Mouse (Mus musculus): ENCODE measurements around the gene Dysf.
"Not testable (repeated sequence)": the region's sequence is repeated elsewhere in the genome, so short reads cannot be mapped to it uniquely, and the experiment has no call there.

Dysf gene

DNA sequence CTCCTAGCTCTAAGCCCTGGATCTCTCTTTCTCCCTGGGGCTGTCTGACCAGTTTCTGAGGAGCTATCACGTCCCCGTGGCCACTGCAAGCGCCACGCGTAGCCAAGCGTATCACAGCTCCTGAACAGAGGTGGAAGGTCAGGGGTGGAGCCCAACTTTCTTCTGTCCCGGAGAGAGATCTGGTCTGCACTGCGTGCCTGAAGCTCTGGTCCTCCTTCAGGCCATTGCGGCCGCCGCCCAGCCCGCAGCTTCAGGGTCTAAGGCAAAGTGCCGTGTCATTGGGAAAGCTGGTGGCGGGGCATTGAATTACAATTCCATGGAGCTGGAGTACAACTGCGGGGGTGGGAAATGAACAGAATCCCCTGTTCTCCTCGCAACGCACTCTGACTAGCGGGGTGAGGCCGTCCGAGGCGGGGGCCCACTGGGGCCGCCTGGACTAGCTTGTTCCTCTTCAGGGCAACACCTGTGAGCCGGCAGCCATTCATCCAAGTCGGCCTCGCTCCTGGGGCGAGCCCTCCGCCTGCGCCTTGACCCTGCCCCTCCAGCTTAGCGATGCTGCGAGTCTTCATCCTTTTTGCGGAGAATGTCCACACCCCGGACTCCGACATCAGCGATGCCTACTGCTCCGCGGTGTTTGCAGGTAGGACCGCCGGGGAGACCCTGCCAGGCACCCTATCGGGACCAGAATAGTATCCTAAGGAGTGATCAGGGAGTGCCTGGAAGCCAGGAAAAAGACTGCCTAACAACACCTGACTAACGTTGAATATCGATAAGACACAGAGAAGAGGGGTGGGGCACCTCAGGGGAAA is at the start of gene Dysf:
Dysf (plus strand) TSS at position 228 of the 809 bp plus-strand sequence.
- DNase-seq (ENCODE audit: low read depth, low spot score), result no peak

DNA sequence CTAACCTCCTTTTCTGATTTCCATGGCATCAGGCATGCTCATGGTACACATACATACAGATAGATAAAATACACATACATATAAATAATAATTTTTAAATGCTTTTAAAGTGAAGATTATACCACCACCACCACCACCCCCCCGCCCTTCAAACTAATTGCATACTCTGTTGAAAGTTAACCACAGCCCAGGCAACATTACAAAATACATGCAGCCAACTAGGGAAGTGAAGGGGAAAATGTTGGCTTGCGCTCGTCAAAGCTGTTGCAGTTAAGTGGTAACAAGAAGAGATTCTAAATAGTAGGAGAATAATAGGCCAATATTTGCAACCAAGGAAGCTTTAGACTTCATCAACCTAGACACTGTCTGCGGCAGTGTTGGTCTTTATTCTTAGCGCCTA is 20.7 kb upstream of the Dysf start:
- DNase-seq (ENCODE audit: low read depth, low spot score), result no peak

- no peak for DNase-seq (ENCODE audit: low read depth, low spot score)
Observed at GRCm38 (mm10) chr6:84002716-84003115, 5.7 kb upstream of the Dysf start.

DNA sequence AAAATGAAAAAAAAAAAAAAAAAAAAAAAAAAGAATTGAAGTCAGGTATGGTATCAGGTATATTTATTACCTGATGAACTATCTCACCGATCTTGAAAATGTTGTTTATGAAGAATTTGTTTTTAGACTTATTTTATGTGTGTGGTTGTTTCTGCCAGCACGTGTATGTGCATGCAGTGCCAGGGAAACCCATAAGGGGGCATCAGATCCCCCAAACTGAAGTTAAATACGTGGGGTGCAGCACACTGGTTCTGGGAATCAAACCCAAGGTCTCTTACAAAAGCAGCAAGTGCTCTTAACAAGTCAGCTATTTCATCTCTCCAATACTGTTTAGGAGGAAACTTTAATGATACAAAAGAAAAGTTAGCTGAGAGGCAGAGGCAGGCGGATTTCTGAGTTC is 4.1 kb upstream of the Dysf start:
- no peak for DNase-seq (ENCODE audit: low read depth, low spot score)

- no peak for DNase-seq (ENCODE audit: low read depth, low spot score)
Observed at GRCm38 (mm10) chr6:84009172-84009872, 932 bp downstream of the Dysf start.

DNA sequence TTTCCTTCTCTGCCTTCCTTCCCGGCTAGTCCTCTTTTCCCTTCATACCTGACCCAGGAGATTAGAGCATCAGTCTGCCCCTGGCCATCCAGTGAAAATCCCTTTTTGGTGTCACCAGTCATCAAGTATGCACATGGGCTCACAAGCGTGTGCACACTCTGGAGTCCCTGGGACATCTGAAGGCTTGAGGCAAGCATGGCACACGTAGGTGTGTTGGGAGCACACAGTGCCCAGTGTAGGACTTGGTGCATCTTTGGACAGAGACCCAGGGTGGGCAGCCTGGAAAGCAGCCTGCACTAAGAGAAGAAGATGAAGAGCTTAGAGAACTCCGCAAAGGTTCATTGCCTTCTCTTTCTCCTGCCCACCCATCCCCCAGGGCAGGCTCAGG is 1.5 kb downstream of the Dysf start:
- no peak for DNase-seq (ENCODE audit: low read depth, low spot score)

DNA sequence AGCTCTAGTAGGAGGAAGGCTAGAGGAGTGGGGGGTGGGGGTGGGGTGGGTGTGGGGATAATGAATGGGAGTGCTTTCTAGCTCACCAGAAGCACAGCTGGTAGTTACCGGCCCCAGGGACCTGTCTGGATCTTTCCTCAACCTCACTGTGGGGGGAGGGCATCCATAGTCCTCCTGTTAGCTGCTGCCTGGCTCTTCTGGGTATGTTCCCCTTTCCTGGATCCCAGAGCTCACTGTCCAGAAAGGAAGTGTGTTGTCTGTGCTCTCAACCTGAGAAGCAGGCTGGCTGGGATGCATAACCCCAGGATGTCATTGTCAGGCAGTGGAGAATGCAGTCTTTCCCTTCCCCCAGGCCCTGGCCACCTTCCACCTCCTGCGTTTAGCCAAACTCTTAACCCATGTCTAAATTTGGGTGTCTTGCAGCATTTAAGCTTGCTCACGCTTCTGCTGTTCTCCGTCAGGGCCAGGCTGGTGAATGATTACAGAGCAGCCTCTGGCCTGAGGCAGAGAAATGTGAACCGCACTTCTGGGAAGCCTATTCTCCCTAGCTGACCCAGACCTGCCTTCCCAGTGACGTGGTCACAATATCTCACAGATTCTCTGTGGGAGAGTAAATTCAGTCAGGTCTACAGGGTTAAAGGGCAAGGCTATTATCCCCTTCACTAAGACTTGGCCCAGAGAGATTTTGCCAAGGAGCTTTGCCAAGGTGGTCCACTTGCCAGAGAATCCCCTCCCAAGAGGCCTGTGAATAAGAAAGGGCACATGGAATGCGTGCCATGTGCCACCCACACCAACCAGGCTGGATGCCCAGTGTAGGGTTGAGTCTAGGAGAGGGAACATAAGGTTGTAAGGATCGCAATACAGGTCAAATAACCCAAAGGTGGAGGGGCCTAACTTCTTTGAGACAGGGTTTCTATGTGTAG is 2.2 kb downstream of the Dysf start:
- DNase-seq (ENCODE audit: low read depth, low spot score), result no peak

DNA sequence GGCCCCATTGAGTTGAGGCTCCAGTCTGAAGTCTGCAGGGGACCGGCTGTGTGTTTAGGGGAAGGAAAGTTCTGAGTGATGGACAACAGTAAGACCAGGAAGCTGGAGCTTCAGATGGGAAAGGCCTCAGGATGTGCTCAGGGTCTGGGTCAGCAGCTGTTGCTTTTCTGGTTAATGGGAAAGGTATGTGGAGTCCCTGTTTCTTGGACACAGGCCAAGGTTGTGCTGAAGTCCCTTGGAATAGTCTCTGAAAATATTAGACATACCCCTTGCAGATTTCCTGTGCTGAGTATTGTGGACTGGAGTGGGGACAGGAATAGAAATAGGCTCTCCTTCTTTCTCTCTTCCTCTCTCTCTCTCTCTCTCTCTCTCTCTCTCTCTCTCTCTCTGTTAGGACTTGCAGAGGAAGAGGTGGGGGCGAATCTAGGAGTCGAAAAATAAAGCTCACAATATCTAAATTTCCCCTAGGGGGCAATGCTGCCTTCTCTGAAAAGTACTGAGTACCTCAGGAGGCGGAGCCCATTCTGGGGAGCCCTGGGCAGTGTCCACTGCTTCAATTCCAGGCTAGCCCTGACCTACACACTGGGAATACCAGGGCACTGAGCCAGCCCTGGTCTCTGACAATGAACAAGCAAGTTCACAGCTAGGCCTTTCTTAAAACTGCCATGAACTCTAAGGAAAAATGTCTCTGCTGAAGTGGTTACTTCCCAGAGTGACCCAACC is 6.7 kb downstream of the Dysf start:
- not testable (repeated sequence) for DNase-seq (ENCODE audit: low read depth, low spot score)

GRCm38 (mm10) chr6:84016851-84017250 is 8.5 kb downstream of the Dysf start:
- no peak for DNase-seq (ENCODE audit: low read depth, low spot score)

GRCm38 (mm10) chr6:84017392-84017791 is 9.0 kb downstream of the Dysf start:
- DNase-seq (ENCODE audit: low read depth, low spot score), result no peak

DNA sequence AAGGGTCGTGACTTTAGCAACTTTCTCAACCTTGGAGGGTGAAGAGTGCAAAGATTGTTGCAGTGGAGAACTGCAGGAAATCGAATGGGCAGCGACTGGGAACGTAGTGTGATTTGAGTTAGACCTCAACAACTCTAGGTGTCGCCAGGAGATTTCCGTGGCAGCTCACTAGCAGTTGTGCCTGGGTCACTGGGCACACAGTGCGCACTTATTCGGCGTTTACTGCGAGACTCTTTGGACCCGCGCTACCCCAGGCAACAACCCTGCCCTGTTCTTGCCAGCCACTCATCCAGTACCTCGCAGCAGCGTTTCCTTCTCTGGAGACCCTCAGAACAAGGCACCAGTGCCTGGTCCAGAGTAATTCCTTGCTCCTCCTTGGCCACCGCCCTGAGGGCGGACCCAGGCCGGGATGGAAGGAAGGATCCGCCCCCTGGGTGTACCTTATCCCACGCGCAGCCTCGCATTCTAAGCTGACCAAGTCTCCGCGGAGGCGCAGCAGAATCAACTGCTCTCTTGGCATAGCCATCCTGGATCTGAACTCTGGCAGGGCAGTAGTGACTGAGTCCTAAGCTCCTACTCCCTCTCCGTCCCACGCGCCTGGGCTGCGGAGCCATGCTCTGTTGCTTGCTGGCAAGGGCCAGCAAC is 10.6 kb downstream of the Dysf start:
- no peak for DNase-seq (ENCODE audit: low read depth, low spot score)

- no peak for DNase-seq (ENCODE audit: low read depth, low spot score)
Observed at GRCm38 (mm10) chr6:84020002-84020401, 11.6 kb downstream of the Dysf start.

GRCm38 (mm10) chr6:84021990-84022389 is 13.6 kb downstream of the Dysf start:
- no peak for DNase-seq (ENCODE audit: low read depth, low spot score)

DNA sequence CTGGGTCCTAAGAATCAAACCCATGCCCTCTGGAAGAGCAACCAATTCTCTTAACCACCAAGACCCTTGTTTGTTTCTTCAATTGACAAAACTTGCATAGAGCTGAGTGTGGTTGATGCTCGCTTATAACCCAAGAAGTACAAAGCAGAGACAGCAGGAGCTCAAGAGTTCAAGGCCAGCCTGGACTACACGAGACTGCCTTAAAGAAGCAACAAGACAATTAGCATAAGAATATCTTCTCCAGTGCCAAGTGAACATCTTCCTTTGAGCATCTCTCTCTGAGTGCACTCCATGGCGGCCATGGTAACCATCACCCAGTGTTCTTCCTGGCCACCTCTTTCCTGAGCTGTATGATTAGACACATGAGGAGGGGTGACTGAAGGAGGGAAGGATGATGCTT is 17.2 kb downstream of the Dysf start:
- DNase-seq (ENCODE audit: low read depth, low spot score), result no peak

DNA sequence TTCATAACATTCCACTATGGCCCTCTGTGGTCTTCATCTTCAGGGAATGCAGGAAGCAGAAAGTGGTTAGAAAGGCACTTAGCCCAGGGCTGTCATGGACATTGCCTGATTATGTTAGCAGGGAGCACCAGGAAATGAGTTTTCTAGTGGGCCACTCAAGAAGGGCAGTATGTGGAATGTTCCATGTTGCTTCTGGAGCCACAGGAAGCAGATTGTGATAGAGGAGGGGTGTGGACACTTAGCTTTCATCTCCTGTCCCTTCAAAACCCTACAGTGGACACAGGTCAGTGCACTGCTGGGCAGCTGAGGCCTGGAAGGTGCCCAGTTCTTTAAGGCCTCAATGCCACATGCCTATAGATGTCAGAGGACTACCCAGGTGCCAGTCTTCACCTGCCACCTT is 20.4 kb downstream of the Dysf start:
- no peak for DNase-seq (ENCODE audit: low read depth, low spot score)

DNA sequence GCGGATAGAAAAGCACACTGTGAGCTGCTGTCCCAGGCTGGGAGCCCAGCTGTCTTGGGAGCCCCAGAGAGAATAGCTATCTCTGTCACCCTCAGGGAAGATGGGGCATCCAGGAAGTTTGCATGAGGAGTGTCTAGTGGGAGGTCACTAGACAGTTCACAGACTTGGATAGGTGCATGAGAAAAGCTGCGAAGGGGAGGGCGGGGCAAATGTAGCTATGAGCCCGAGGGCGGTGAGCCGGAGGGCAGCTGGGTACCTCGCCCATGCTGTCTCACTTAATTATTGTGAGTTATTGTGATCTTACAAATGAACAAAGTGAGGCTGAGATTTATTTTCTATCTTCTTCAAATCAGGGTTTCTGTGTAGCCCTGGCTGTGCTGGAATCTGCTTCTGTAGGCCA is 21.4 kb downstream of the Dysf start:
- no peak for DNase-seq (ENCODE audit: low read depth, low spot score)

GRCm38 (mm10) chr6:84032516-84032915 is 24.1 kb downstream of the Dysf start:
- DNase-seq (ENCODE audit: low read depth, low spot score), result not testable (repeated sequence)

GRCm38 (mm10) chr6:84043251-84043940 is 35.0 kb downstream of the Dysf start:
- no peak for DNase-seq (ENCODE audit: low read depth, low spot score)

DNA sequence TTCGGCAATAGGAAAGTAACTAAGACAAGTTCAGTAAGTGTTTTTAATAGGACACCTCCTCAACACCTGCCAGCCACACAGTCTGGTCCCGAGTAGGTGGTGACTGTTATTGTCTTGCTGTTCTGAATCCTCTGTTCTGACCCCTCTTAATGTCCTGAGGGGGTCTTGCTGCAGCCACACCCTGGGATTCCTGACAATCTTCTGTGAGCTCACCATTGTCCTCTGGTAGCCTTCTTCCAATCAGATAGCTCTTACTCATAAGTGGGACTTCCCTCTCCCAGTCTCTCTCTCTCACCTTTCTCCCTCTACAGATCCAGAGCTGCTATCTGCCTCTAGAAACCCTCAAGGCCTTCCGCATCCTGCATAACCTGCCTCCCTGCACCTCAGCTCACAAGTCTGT is 36.3 kb downstream of the Dysf start:
- no peak for DNase-seq (ENCODE audit: low read depth, low spot score)

DNA sequence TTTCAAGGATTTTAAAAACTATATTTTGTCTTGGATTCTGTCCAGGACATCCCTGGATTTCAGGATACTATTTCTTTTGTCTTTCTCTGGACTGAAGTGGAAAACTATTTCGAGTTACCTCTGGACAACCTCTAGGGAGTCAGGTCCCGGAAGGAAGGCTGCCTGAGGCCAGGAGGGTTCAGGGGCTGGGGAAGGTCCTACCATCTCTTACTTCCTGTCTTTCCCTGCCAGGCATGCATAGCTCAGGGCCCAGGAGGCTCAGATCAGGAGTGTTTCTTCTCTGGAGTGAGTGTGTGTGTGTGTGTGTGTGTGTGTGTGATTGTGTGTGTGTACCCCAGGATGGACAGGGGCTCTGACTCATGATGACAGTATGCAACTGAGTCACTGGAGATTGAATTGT is 40.5 kb downstream of the Dysf start:
- no peak for DNase-seq (ENCODE audit: low read depth, low spot score)

Measured in CD4-positive helper T cell, adult 2 months (primary cell).